Mouse (Mus musculus) thymus, adult 2 months (tissue): ENCODE measurements around the gene Limd1. TPM values are rescaled to one million over a fixed set of nuclear protein-coding genes. Genes with fewer than 3 reads are reported as not detected.
A peak's percentile ranks its signal among the peaks of the same experiment; 100 is the strongest.

Source experiments
- DNase-seq: peaks from one replicate; pipeline ENCODE4 v3.0.0; 2021
- H3K27ac ChIP-seq: fragments of 200-500 bp; 2 replicates; pipeline ENCODE4 v1.5.1; 2012; ENCODE audit warnings: low read length, control low read depth; ENCODE audit not compliant: control insufficient read depth, insufficient read depth
- H3K27me3 ChIP-seq: fragments of 200-500 bp; 2 replicates; pipeline ENCODE4 v1.6.1; 2012; ENCODE audit warnings: mild to moderate bottlenecking, low read length, moderate library complexity, mixed read lengths; ENCODE audit not compliant: control insufficient read depth, insufficient read depth
- H3K36me3 ChIP-seq: fragments of 200-500 bp; 2 replicates; pipeline ENCODE4 v1.6.1; 2012; ENCODE audit warnings: mild to moderate bottlenecking, low read length, moderate library complexity; ENCODE audit not compliant: control insufficient read depth, insufficient read depth
- H3K4me1 ChIP-seq: fragments of 200-500 bp; replicated peaks from 2 replicates; pipeline ENCODE4 v1.6.1; 2012; ENCODE audit warnings: low read length; ENCODE audit not compliant: control insufficient read depth, insufficient read depth
- H3K4me3 ChIP-seq: fragments of 200-500 bp; 2 replicates; pipeline ENCODE4 v1.5.1; 2012; ENCODE audit warnings: mild to moderate bottlenecking, low read length, control low read depth, moderate library complexity; ENCODE audit not compliant: control insufficient read depth, insufficient read depth
- CTCF ChIP-seq: fragments of 200-500 bp; IDR thresholded peaks from 2 replicates; pipeline ENCODE4 v1.5.1; 2012; ENCODE audit warnings: mild to moderate bottlenecking, control low read depth, low read length, moderate library complexity, borderline replicate concordance; ENCODE audit not compliant: control insufficient read depth, poor library complexity, insufficient read depth; ENCODE audit errors: extremely low read depth
- POLR2A ChIP-seq: fragments of 200-500 bp; IDR thresholded peaks from 2 replicates; pipeline ENCODE4 v1.6.1; 2012; ENCODE audit warnings: mild to moderate bottlenecking, low read length, control low read depth, moderate library complexity; ENCODE audit not compliant: control insufficient read depth, poor library complexity, insufficient read depth; ENCODE audit errors: extremely low read depth
- WGBS: fragments of 180-500 bp; shearing (Covaris S2); methylation state at CpG from one replicate; pipeline ENCODE4 v1.1.7; 2018; 5-methylcytosine and 5-hydroxymethylcytosine counted together
- polyA plus RNA-seq: library from polyadenylated mRNA; depleted of rRNA; stranded (reverse); fragments of >200 nt; gene quantifications from 2 replicates; pipeline ENCODE4 v1.2.3, GENCODE M21; 2012

The Limd1 gene
- polyA plus RNA-seq, 1 experiment = 56.4 TPM

DNA sequence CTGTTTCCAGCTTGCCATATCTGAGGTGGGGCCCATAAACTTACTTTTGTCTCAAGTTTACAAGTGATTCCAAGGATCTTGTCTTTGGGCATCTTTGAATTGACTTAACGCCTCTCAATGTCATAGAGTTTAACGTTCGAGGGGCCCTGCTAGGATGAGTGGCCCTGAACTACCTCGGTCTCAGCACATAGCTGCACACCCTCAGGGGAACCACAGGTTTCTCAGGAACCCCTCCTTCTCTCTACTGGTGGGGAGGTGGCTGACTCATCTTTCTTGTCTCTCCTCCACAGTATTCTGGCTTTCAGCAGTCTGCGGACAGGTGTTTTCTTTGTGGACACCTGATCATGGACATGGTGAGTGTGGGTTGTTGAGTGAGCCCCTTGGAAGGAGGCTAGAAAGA lies 32.4 kb downstream of the Limd1 start:
- peaks cover 25% of the 10 kb centered on the region for H3K36me3 ChIP-seq
- no peaks in the 10 kb centered on the region for H3K27me3 ChIP-seq
- H3K4me3 ChIP-seq = no peak overlapping the region
- DNase-seq = no peak
- 85% methylated on average over 5 of the region's 5 CpGs for WGBS
- peaks cover 5% of the 10 kb centered on the region; the same call in 1 of the 2 replicates for H3K4me1 ChIP-seq
- TF ChIP-seq POLR2A (no peak), CTCF (no peak)
- H3K27ac ChIP-seq = no peak overlapping the region

DNA sequence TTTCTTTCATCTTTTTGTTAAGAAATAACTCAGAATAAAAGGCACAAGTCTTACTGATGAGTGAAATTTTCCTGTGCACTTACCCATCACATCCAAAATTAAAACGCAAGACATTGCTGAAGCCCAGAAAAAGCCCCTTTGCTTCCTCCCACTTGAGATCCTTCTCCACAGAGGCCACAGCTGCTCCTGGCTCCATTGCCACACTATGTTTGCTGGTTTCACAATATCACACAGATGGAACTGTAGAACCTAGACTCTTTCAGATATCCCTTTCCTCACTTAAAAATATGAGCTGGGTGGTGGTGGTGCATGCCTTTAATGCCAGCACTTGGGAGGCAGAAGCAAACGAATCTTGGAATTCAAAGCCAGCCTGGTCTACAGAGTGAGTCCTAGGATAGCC lies 34.0 kb downstream of the Limd1 start:
- WGBS = 96% methylated on average over 2 of the region's 2 CpGs
- peaks cover 5% of the 10 kb centered on the region; the same call in 1 of the 2 replicates for H3K4me1 ChIP-seq
- TF ChIP-seq POLR2A (no peak), CTCF (no peak)
- DNase-seq = no peak
- no peak overlapping the region for H3K4me3 ChIP-seq
- H3K27ac ChIP-seq = no peak overlapping the region
- no peaks in the 10 kb centered on the region for H3K27me3 ChIP-seq
- H3K36me3 ChIP-seq = peaks cover 34% of the 10 kb centered on the region

DNA sequence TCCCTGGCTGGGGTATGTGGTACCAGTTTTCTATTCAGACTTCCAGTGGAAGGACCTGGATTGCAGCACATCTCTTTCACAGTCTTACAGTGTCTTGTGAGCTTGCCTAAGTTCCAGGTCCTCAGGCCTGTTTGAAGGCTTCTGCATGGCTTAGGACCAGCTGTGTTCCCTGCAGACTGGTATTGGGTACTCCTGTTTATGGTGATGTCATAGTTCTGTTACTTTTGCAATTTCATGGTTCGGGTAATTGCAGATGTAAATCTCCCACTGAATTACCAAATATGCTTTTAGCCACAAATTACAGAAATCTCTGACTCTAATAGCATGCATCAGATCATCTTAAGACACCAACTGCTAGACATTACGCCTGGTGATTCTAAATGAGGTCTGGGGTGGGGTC lies 36.6 kb downstream of the Limd1 start:
- H3K4me1 ChIP-seq = peaks cover 19% of the 10 kb centered on the region
- peaks cover 42% of the 10 kb centered on the region for H3K36me3 ChIP-seq
- no peak overlapping the region for H3K4me3 ChIP-seq
- WGBS = 99% methylated on average over 2 of the region's 2 CpGs
- TF ChIP-seq POLR2A (no peak), CTCF (no peak)
- DNase-seq = no peak
- H3K27me3 ChIP-seq = no peaks in the 10 kb centered on the region
- no peak overlapping the region for H3K27ac ChIP-seq

DNA sequence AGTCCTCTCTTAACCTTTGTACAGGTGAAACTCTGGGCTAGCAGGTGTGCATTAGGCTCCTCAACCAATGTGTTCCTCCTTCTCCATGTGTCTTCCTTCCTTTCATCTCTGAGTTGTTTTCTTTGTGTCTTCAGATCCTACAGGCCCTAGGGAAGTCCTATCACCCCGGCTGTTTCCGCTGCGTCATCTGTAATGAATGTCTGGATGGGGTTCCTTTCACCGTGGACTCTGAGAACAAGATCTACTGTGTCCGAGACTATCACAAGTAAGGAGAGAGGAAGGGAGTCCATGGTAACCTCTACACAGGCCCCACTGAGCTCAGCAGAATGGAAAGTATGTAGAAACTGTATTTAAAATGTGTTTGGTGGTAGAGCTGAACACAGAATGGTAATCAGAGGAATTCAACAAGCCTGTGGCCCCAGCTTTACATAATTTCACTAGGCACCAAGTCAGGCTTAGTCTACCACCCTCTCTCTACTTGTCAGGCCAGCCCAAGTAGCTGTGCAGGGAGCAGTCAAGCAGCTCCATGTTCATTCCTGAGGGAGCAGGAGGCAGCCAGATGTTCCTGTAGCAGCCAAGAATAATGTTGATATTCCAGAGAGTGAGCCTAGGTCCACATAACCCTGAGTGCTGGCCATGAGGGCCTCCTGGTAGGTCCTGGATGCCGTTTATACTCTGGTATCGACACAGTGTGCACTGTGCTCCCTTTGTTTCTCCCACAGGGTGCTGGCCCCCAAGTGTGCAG lies 38.3 kb downstream of the Limd1 start:
- no peak for TF ChIP-seq POLR2A
- no peak for TF ChIP-seq CTCF
- 95% methylated on average over 7 of the region's 7 CpGs for WGBS
- DNase-seq = no peak
- Histone ChIP-seq H3K4me1 (peaks cover 20% of the 10 kb centered on the region), H3K27ac (no peak overlapping the region), H3K4me3 (no peak overlapping the region), H3K27me3 (no peaks in the 10 kb centered on the region), H3K36me3 (peaks cover 37% of the 10 kb centered on the region)

DNA sequence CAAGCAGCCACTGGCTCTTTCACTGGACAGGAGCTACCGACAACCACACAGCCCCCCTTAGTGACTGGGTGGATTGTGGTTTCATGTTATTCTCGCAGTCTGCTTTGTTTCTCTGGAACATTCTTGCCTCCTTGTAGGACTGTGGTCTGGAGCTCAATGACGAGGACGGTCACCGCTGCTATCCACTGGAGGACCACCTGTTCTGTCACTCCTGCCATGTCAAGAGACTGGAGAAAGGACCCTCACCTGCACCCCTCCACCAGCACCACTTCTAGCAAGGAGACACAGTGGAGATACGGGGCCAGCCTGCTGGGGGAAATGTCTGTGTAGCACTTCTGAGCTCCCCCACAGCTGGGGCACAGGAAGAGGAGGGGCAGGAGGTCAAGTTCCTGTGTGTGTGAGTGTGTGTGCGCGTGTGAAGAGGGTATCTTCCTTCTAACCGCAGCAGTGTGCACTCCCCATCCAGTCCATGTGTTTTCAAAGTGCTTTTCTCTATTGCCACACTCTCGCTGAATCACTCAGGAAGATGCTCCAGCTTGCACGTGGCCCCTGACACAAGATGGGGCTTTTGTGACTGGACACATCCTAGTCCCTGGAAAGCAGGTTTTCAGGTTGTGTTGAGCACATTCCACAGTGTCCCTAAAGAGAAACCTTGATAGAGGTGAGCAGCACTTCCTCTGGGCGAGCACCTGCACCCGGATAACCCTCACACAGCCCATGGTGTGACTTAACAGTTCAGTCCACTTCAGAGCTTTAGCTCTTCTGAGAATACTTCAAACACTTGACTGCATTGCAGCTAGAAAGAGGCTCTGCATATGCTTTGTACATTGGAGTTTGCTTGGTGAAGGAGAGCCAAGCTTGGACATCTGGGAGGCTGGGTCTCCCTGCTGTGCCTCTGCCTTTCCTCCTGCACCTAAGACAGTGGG lies 40.7 kb downstream of the Limd1 start:
- Histone ChIP-seq H3K27me3 (no peaks in the 10 kb centered on the region), H3K36me3 (peaks cover 25% of the 10 kb centered on the region), H3K27ac (peak overlapping the region; percentile 84), H3K4me1 (peaks cover 20% of the 10 kb centered on the region), H3K4me3 (peak overlapping the region; percentile 18)
- 8% methylated on average over 13 of the region's 13 CpGs for WGBS
- peak; percentile 75 for DNase-seq
- no peak for TF ChIP-seq CTCF
- TF ChIP-seq POLR2A = 0 out of 2 replicates have a peak, but pooled peaks have one; percentile 30

DNA sequence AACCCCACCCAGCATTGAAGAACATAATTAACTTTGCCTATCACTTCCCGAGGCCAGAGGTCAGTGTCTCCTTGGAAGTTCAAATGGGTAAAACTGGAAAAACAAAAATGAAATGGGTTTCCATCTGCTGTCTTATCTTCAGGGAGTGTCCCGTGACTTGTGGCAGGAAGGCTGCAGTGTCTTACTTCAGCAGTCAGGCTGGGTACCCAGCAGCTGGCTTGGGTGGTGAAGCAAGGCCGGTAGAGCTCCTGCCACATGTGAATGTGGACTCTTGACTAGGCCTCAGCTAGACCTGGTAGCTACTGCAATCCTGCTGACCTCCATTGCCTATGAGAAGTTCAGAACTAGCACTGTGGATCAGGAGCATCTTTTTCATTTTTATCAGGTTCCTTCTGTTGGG lies 42.2 kb downstream of the Limd1 start:
- Histone ChIP-seq H3K27ac (no peak overlapping the region), H3K27me3 (no peaks in the 10 kb centered on the region), H3K4me1 (peaks cover 20% of the 10 kb centered on the region), H3K36me3 (peaks cover 25% of the 10 kb centered on the region), H3K4me3 (no peak overlapping the region)
- WGBS = 83% methylated on average over 3 of the region's 3 CpGs
- DNase-seq = no peak
- no peak for TF ChIP-seq POLR2A
- no peak for TF ChIP-seq CTCF
